Mouse (Mus musculus) MEL (cell line): Measurements from ENCODE around the gene Cnot11. TPM values are rescaled to one million over a fixed set of nuclear protein-coding genes. Genes with fewer than 3 reads are reported as not detected.

Source experiments
- DNase-seq: peaks from one replicate; pipeline ENCODE4 v3.0.0; 2011; ENCODE audit warnings: low read depth, low spot score
- H3K27ac ChIP-seq: 2 replicates; pipeline ENCODE4 v1.5.1; 2012; ENCODE audit warnings: low read depth, mild to moderate bottlenecking, control low read depth, low read length, moderate library complexity; ENCODE audit not compliant: control insufficient read depth
- H3K27me3 ChIP-seq, 2 experiments: fragments of 150-350 bp in 1 of 2; sonication (generic) in 1 of 2; 2 replicates each; pipeline ENCODE4 v1.6.1; 2012; ENCODE audit warnings: low read length in 2 of 2, mild to moderate bottlenecking in 2 of 2, improper control_type of control experiment in 1 of 2, moderate library complexity in 1 of 2; ENCODE audit not compliant: insufficient read depth in 2 of 2, control insufficient read depth in 1 of 2
- H3K36me3 ChIP-seq, 2 experiments: 2 replicates each; pipeline ENCODE4 v1.6.1; 2012 to 2014; ENCODE audit warnings: low read length in 2 of 2, improper control_type of control experiment in 1 of 2, inconsistent platforms in 1 of 2, mild to moderate bottlenecking in 1 of 2; ENCODE audit not compliant: insufficient read depth in 2 of 2, control insufficient read depth in 1 of 2
- H3K4me1 ChIP-seq, 2 experiments: fragments of 150-350 bp in 1 of 2; sonication (generic) in 1 of 2; 2 replicates each; pipeline ENCODE4 v1.6.1; 2012; ENCODE audit warnings: low read length in 2 of 2, improper control_type of control experiment in 1 of 2, mild to moderate bottlenecking in 1 of 2; ENCODE audit not compliant: insufficient read depth in 2 of 2, control insufficient read depth in 1 of 2
- H3K4me3 ChIP-seq, 2 experiments: fragments of 150-350 bp in 1 of 2; sonication (generic) in 1 of 2; 2 replicates each; pipeline ENCODE4 v1.5.1; 2012; ENCODE audit warnings: low read depth in 2 of 2, low read length in 2 of 2, mild to moderate bottlenecking in 2 of 2, moderate library complexity in 2 of 2, control low read depth in 1 of 2, improper control_type of control experiment in 1 of 2; ENCODE audit not compliant: control insufficient read depth in 1 of 2, insufficient read depth in 1 of 2
- H3K79me2 ChIP-seq: 2 replicates; pipeline ENCODE4 v1.6.1; 2012; ENCODE audit warnings: mild to moderate bottlenecking, low read length, moderate library complexity; ENCODE audit not compliant: control insufficient read depth, poor library complexity, insufficient read depth
- H3K9ac ChIP-seq: 2 replicates; pipeline ENCODE4 v1.6.1; 2012; ENCODE audit warnings: low read depth, mild to moderate bottlenecking, control low read depth, low read length, moderate library complexity; ENCODE audit not compliant: control insufficient read depth, poor library complexity, severe bottlenecking
- H3K9me3 ChIP-seq: fragments of 150-350 bp; sonication (generic); replicated peaks from 2 replicates; pipeline ENCODE4 v1.6.1; 2012; ENCODE audit warnings: mild to moderate bottlenecking, low read length, improper control_type of control experiment, moderate library complexity; ENCODE audit not compliant: insufficient read depth
- BHLHE40 ChIP-seq: IDR thresholded peaks from 2 replicates; pipeline ENCODE4 v1.6.1; 2012; ENCODE audit warnings: low read depth, mild to moderate bottlenecking, inconsistent platforms, low read length, improper control_type of control experiment, borderline replicate concordance
- CTCF ChIP-seq, 3 experiments: IDR thresholded peaks in 2 of 3; conservative IDR thresholded peaks in 1 of 3; 2 replicates each; pipeline ENCODE4 v1.5.1; 2011 to 2012; ENCODE audit warnings: low read length in 3 of 3, low read depth in 2 of 3, mild to moderate bottlenecking in 2 of 3, improper control_type of control experiment in 1 of 3, inconsistent platforms in 1 of 3, mixed read lengths in 1 of 3, moderate library complexity in 1 of 3; ENCODE audit not compliant: control insufficient read depth in 1 of 3, insufficient read depth in 1 of 3, poor library complexity in 1 of 3, severe bottlenecking in 1 of 3
- ELF1 ChIP-seq: IDR thresholded peaks from 2 replicates; pipeline ENCODE4 v1.6.1; 2014; ENCODE audit warnings: low read depth, mild to moderate bottlenecking, inconsistent platforms, low read length, improper control_type of control experiment, moderate library complexity
- GABPA ChIP-seq: IDR thresholded peaks from 2 replicates; pipeline ENCODE4 v1.6.1; 2012; ENCODE audit warnings: low read depth, mild to moderate bottlenecking, inconsistent platforms, low read length, improper control_type of control experiment, moderate library complexity
- GATA1 ChIP-seq: IDR thresholded peaks from 2 replicates; pipeline ENCODE4 v1.6.1; 2011; ENCODE audit warnings: low read depth, low read length, improper control_type of control experiment
- JUND ChIP-seq: IDR thresholded peaks from 2 replicates; pipeline ENCODE4 v1.6.1; 2011; ENCODE audit warnings: low read depth, mild to moderate bottlenecking, improper control_type of control experiment, low read length
- KAT2A ChIP-seq: conservative IDR thresholded peaks from 2 replicates; pipeline ENCODE4 v1.6.1; 2012; ENCODE audit warnings: low read depth, low read length, improper control_type of control experiment, inconsistent platforms
- MAX ChIP-seq: IDR thresholded peaks from 2 replicates; pipeline ENCODE4 v1.6.1; 2011; ENCODE audit warnings: low read length, improper control_type of control experiment
- MEF2A ChIP-seq: IDR thresholded peaks from 2 replicates; pipeline ENCODE4 v1.6.1; 2014; ENCODE audit warnings: low read depth, mild to moderate bottlenecking, inconsistent platforms, low read length, improper control_type of control experiment; ENCODE audit not compliant: poor library complexity, insufficient replicate concordance, severe bottlenecking; ENCODE audit errors: extremely low read depth
- NRF1 ChIP-seq: IDR thresholded peaks from 2 replicates; pipeline ENCODE4 v1.6.1; 2014; ENCODE audit warnings: low read depth, mild to moderate bottlenecking, inconsistent platforms, low read length, improper control_type of control experiment, moderate library complexity; ENCODE audit not compliant: poor library complexity, insufficient read depth, severe bottlenecking
- POLR2AphosphoS2 ChIP-seq: IDR thresholded peaks from 2 replicates; pipeline ENCODE4 v1.6.1; 2011; ENCODE audit warnings: low read length, improper control_type of control experiment
- POLR2AphosphoS5 ChIP-seq: IDR thresholded peaks from 2 replicates; pipeline ENCODE4 v1.6.1; 2012; ENCODE audit warnings: low read depth, borderline replicate concordance, mild to moderate bottlenecking, inconsistent platforms, low read length, moderate library complexity, mixed read lengths
- RAD21 ChIP-seq: IDR thresholded peaks from 2 replicates; pipeline ENCODE4 v1.6.1; 2011; ENCODE audit warnings: mild to moderate bottlenecking, low read depth, low read length, improper control_type of control experiment
- SMC3 ChIP-seq: IDR thresholded peaks from 2 replicates; pipeline ENCODE4 v1.6.1; 2011; ENCODE audit warnings: low read depth, low read length, improper control_type of control experiment
- TAL1 ChIP-seq: IDR thresholded peaks from 2 replicates; pipeline ENCODE4 v1.6.1; 2012; ENCODE audit warnings: mild to moderate bottlenecking, inconsistent platforms, low read length, moderate library complexity, mixed read lengths
- TCF12 ChIP-seq: IDR thresholded peaks from 2 replicates; pipeline ENCODE4 v1.6.1; 2014; ENCODE audit warnings: low read depth, mild to moderate bottlenecking, inconsistent platforms, low read length, improper control_type of control experiment, moderate library complexity
- USF1 ChIP-seq: IDR thresholded peaks from 2 replicates; pipeline ENCODE4 v1.6.1; 2014; ENCODE audit warnings: low read depth, mild to moderate bottlenecking, inconsistent platforms, low read length, improper control_type of control experiment, moderate library complexity
- USF2 ChIP-seq, 2 experiments: IDR thresholded peaks; 2 replicates each; pipeline ENCODE4 v1.6.1; 2011 to 2012; ENCODE audit warnings: improper control_type of control experiment in 2 of 2, low read length in 2 of 2, borderline replicate concordance in 1 of 2, inconsistent platforms in 1 of 2, low read depth in 1 of 2, mild to moderate bottlenecking in 1 of 2; ENCODE audit not compliant: insufficient read depth in 1 of 2
- ZC3H11A ChIP-seq: IDR thresholded peaks from 2 replicates; pipeline ENCODE4 v1.6.1; 2012; ENCODE audit warnings: low read depth, mild to moderate bottlenecking, inconsistent platforms, low read length, improper control_type of control experiment
- ZMIZ1 ChIP-seq: IDR thresholded peaks from 2 replicates; pipeline ENCODE4 v1.6.1; 2012; ENCODE audit warnings: low read depth, mild to moderate bottlenecking, inconsistent platforms, low read length, improper control_type of control experiment, moderate library complexity
- polyA plus RNA-seq, 2 experiments: library from polyadenylated mRNA; stranded (reverse) in 1 of 2; unstranded in 1 of 2; fragments of >175 nt in 1 of 2; fragments of >200 nt in 1 of 2; gene quantifications; 2 replicates each; pipeline versions ENCODE4 v1.2.1 to v1.2.4; 2012; ENCODE audit warnings: low replicate concordance in 2 of 2, low read depth in 1 of 2; ENCODE audit not compliant: insufficient read length in 2 of 2, insufficient read depth in 1 of 2, missing spikeins in 1 of 2
- total RNA-seq: library from RNA; depleted of rRNA; stranded (reverse); fragments of 300-350 nt; gene quantifications from 2 replicates; pipeline ENCODE4 v1.2.3, GENCODE M21; 2012

Cnot11 gene
- total and polyA plus RNA-seq, 3 experiments: 20.0 to 46.0 (median 37.9) TPM

DNA sequence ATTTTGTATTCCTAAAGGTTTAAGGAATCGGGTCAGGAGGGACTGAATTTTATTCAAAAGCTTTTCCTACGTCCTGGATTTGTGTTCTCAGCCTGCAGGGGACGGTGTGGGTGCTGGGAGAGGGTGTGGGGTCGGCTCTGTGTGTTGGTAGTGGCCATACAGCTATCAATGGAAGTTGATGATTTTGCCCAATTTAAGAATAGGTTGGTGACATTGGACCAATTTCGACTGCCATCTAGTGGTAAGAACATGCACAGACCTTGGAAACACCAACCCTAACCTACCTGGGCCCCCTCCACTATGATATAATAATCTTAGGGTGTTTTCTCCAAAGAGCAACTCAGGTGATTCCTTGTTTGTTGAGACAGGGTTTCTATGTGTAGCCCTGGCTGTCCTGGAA, 12.3 kb upstream of the Cnot11 start:
- no peak overlapping the region for H3K4me3 ChIP-seq
- H3K36me3 ChIP-seq: no peaks in the 10 kb centered on the region
- H3K27ac ChIP-seq: no peak overlapping the region
- H3K9me3 ChIP-seq: no peaks in the 10 kb centered on the region
- H3K27me3 ChIP-seq: no peaks in the 10 kb centered on the region; a peak in 1 of 4 replicates
- no peaks in the 10 kb centered on the region for H3K79me2 ChIP-seq
- H3K4me1 ChIP-seq: no peaks in the 10 kb centered on the region
- H3K9ac ChIP-seq: no peak overlapping the region
- peak; percentile 63 for DNase-seq
- TF ChIP-seq CTCF (IDR thresholded peaks at IDR 0.05 in 2 of 3, conservative IDR thresholded peaks at IDR 0.05 in 1 of 3; ENCODE audit: control insufficient read depth in 1 of 3, insufficient read depth in 1 of 3, low read depth in 2 of 3, low read length in 3 of 3, poor library complexity in 1 of 3, severe bottlenecking in 1 of 3): peak; percentile 51 to 85 (median 67)
- no peak for TF ChIP-seq TCF12
- TF ChIP-seq JUND: 0 out of 2 replicates have a peak, but pooled peaks have one; percentile 9
- no peak for TF ChIP-seq POLR2AphosphoS2
- no peak for TF ChIP-seq GATA1
- TF ChIP-seq MEF2A: no peak
- no peak for TF ChIP-seq BHLHE40
- TF ChIP-seq NRF1: no peak
- TF ChIP-seq ELF1: no peak
- TF ChIP-seq ZC3H11A: peak; percentile 78
- TF ChIP-seq RAD21: peak; percentile 83
- no peak for TF ChIP-seq KAT2A
- TF ChIP-seq POLR2AphosphoS5: no peak
- no peak for TF ChIP-seq TAL1
- peak; percentile 86 for TF ChIP-seq SMC3
- no peak for TF ChIP-seq MAX
- TF ChIP-seq, all 39 proteins: peak for 5

DNA sequence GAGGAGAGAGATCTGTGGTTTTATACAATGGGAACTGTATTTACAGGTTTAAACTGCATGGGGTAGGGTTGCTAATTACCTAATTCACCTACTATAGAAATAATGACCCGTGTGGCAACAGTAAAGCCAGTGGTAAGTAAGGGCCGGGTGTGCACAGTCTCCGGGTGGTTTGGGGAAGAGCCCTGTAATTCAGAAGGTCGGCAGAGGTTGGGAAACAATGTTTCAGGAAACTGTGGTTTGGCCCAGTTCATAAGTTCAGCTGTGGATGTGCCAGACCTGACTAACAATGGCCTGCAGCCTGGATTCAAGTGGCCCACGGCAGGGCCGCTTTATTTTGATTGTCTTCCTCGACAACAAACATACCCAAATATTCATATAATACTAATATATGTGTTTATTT, 9.0 kb upstream of the Cnot11 start:
- no peak overlapping the region for H3K9ac ChIP-seq
- no peaks in the 10 kb centered on the region for H3K79me2 ChIP-seq
- no peaks in the 10 kb centered on the region for H3K9me3 ChIP-seq
- 0 out of 4 replicates have a peak, but pooled peaks cover 0 to 2% of the 10 kb centered on the region in 2 experiments for H3K36me3 ChIP-seq
- TF ChIP-seq TAL1 (no peak), MAX (no peak), NRF1 (no peak), USF1 (no peak), ZMIZ1 (no peak), KAT2A (no peak), GABPA (no peak), JUND (no peak), USF2 (IDR thresholded peaks at IDR 0.05; ENCODE audit: borderline replicate concordance in 1 of 2, insufficient read depth in 1 of 2, low read depth in 1 of 2, low read length in 2 of 2) (no peak)
- TF ChIP-seq, all 39 proteins: peak for 0
- no peaks in the 10 kb centered on the region; a peak in 1 of 4 replicates for H3K27me3 ChIP-seq
- no peak overlapping the region for H3K4me3 ChIP-seq
- no peak overlapping the region for H3K27ac ChIP-seq
- no peaks in the 10 kb centered on the region for H3K4me1 ChIP-seq
- no peak for DNase-seq
